In the genomic region with DNA sequence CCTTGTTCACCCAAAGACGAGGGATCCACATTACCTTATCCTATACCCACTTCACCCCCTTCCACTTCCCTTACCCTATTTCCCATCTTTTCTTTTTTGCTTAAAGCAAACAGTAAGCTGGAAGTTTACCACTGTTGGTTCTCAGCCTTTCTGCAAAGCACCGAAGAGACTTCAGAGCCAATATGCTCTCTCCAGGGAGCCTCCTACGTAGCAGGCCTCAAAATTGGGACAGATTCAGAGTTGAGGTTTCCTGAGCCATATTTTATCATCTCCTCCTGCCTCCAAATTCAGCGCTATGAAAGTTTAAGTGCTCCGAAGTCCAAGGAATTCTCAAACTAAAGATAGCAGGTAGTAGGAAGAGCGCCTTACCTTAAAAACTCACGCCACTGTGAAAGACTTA, we compare ENCODE assay signal across 15 mouse cellular contexts.
"Had no signal": no experiment of that assay in that cellular context is flagged by ENCODE, and none has a peak within 500 bp of the region (broad histone marks: within the 10 kb centered on the region; RNA-seq: fewer than 3 reads in every experiment).

No protein-coding gene starts in this region.

- H3K4me2 ChIP-seq: kidney, embryonic 15.5 days; liver, embryonic 13.5 days; midbrain, embryonic 11.5 days; stomach, embryonic 15.5 days had no signal

- H3K9ac ChIP-seq: kidney, embryonic 15.5 days; liver, embryonic 13.5 days; stomach, embryonic 15.5 days had no signal

- H3K9me3 ChIP-seq: kidney, embryonic 15.5 days; liver, embryonic 13.5 days; stomach, embryonic 15.5 days had no signal

- DNase-seq: kidney, adult 11 months; kidney, adult 8-10 months; kidney, postnatal 10 days; kidney, postnatal 36 days; liver, embryonic 13.5 days; lung, adult 2 months; lung, postnatal 14 days; lung, postnatal 4 days; midbrain, embryonic 14.5 days; thymus, adult 18-20 months; thymus, postnatal 36 days had no signal

- H3K36me3 ChIP-seq: kidney, embryonic 15.5 days; liver, embryonic 13.5 days; stomach, embryonic 15.5 days had no signal

- H3K27me3 ChIP-seq: kidney, embryonic 15.5 days; liver, embryonic 13.5 days; stomach, embryonic 15.5 days had no signal

- H3K4me3 ChIP-seq: kidney, embryonic 15.5 days; left cerebral cortex, adult 2 months; liver, embryonic 13.5 days; stomach, embryonic 15.5 days had no signal

- H3K27ac ChIP-seq: kidney, embryonic 15.5 days; liver, embryonic 13.5 days; stomach, embryonic 15.5 days had no signal

- H3K4me1 ChIP-seq: kidney, embryonic 15.5 days; liver, embryonic 13.5 days; stomach, embryonic 15.5 days had no signal
